Mouse (Mus musculus) gastrocnemius, adult 18-20 months (tissue): ENCODE data around the gene Olfr1446. TPM values are rescaled to one million over a fixed set of nuclear protein-coding genes. Genes with fewer than 3 reads are reported as not detected.

Experiments
- DNase-seq: peaks from one replicate; pipeline ENCODE4 v3.0.0; 2021; ENCODE audit warnings: low spot score
- long read RNA-seq, 2 experiments: library from polyadenylated mRNA; stranded (forward); transcript quantifications; one replicate each; pipeline ENCODE4 v2.0.0; 2021
- total RNA-seq, 2 experiments: library from RNA; stranded (reverse); gene quantifications; 2 replicates each; pipeline ENCODE4 v1.2.3; 2021

Olfr1446 gene
- not detected for total RNA-seq
- long read RNA-seq, experiment 1: 0 reads
- long read RNA-seq, experiment 2: 0 reads

DNA sequence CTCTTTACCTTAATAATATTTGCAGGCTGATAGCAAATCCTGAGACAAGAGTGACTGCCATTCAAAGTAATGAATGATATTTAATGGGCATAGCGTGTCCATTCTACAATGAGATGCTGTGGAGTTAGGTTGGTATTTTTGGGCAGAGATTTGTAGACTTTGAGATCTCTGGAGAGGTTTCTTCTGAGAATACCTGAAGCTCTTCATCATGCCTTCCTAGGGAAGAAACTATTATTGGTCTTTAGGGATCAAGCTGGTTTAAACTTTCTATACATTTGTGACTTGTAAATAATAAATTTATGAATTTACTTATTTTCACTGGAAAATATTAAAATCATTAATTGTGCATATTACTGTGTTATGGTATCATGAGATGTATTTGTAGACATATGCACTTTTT is at the start of gene Olfr1446:
Gene Olfr1446, minus strand, starts transcription at position 101 of the 400 bp plus-strand sequence.
- DNase-seq: no peak

DNA sequence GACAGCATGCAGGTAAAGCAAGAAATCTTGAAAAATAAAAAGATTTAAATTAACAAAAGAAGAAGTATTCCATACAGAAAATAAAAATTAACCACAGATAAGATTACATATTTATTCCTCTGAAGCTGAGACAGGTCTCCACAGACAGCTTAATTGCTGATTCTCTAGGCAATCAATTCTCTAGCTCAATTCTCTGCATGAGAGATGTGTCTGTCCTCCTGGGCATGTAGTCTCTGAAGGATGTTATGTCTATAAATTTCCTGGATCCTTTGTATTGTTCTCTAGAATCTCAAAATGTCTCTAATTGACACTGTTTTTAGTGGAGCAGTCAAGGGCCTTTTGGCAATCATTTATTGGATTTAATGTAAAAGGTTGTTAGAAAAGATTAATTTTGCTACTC is 37.2 kb upstream of the Olfr1446 start, which contains the start of gene Olfr1449:
Gene Olfr1449, plus strand, starts transcription at position 301 of the 400 bp plus-strand sequence.
- DNase-seq: no peak

DNA sequence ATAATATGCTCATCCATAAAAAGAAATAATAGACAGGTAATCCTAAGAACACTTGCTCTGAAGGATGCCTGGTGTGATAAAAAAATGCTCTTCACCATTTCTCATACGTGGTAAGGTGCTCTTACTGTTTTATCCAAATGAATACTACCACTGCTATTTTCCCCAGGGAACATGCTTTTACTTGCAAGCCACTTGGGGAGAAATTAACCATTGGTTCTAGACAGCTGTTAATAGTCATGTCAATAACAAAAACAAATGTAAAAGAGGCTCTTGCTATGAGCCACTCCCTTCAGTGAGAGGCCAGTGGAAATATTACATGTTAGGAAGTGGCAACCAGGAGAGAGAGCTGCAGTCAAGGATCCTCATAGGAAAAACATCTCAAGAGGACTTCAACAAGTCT is 31.0 kb upstream of the Olfr1446 start, which contains the start of gene Olfr1448:
Gene Olfr1448, minus strand, starts transcription at position 101 of the 400 bp plus-strand sequence.
- no peak for DNase-seq

DNA sequence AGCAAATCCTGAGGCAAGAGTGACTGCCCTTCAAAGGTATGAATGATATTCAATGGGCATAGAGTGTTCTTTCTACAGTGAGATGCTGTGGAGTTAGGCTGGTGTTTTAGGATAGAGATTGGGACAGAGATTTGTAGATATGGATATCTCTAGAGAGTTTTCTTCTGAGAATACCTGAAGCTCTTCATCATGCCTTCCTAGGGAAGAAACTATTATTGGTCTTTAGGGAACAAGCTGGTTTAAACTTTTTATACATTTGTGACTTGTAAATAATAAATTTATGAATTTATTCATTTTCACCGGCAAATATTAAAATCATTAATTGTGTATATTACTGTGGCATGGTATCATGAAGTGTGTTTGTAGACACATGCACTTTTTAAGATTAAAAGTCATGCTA is 10.3 kb upstream of the Olfr1446 start, which contains the start of gene Olfr1447:
Gene Olfr1447, minus strand, starts transcription at position 101 of the 400 bp plus-strand sequence.
- no peak for DNase-seq

- no peak for DNase-seq
Observed at GRCm38 (mm10) chr19:12883555-12883954, 9.8 kb downstream of the Olfr1446 start, which contains the start of gene Olfr1445. Gene Olfr1445, plus strand, starts transcription at chr19:12883855.

GRCm38 (mm10) chr19:12856983-12857382 is 36.3 kb downstream of the Olfr1446 start, which contains the start of gene Olfr1444:
Gene Olfr1444, plus strand, starts transcription at chr19:12857283.
- DNase-seq: no peak

DNA sequence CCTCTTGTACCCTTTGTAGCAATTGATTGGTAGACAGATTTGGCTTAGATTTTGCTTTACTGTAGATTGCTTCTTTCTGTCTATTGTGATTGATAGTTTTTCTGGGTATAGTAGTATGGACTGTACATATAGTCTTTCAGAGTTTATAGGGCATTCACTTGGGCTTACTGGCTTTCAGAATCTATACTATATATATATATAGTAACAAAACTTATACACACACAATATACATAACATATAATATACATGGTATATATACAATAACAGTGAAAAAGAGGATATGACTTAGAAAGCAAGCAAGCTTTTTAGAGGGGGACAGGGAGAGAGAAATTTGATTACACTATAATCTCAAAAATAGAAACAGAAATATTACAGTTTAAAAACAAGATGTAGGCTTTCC is 46.9 kb downstream of the Olfr1446 start, which contains the start of gene Gm5244:
Gene Gm5244, plus strand, starts transcription at position 301 of the 400 bp plus-strand sequence.
- no peak for DNase-seq

DNA sequence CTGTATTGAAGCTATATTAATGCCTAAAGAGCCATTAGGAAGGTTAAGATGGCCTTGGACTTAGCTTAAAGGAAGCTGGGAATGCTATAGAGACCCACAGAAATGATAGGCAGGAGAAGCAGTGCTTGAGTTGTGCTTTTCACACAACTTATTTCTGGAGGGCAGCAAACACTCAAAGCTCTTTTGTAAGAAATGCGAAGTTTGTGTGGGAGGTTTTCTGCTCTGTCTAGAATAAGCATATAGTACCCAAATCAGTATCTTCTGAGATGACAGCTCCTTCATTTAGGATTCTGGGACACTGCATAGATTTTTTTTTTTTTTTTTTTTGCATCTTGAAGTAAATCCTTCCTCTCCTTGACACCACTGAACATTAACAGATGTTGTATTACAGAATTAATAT is 54.8 kb downstream of the Olfr1446 start:
- no peak for DNase-seq

Other genes with a start within 250 kb of the Olfr1446 start
- gene Olfr1442, start 223.1 kb downstream of the Olfr1446 start, total RNA-seq: not detected
- gene Olfr1443, start 215.4 kb downstream of the Olfr1446 start, total RNA-seq: not detected
- under 1 TPM; 0.14 to 0.39 TPM for gene Keg1, start 197.7 kb downstream of the Olfr1446 start, total RNA-seq
- gene Cntf, start 127.9 kb downstream of the Olfr1446 start, total RNA-seq: 1 to 10 TPM; 1.8 to 2.0 TPM
- 100 to 1,000 TPM; 131 to 144 TPM for gene Zfp91, start 97.4 kb downstream of the Olfr1446 start, total RNA-seq
- under 1 TPM; 0.25 to 0.38 TPM for gene Lpxn, start 97.3 kb downstream of the Olfr1446 start, total RNA-seq
- not detected for gene Gm5244, start 46.8 kb downstream of the Olfr1446 start, total RNA-seq
- gene Olfr1444, start 36.2 kb downstream of the Olfr1446 start, total RNA-seq: not detected
- not detected for gene Olfr1445, start 9.7 kb downstream of the Olfr1446 start, total RNA-seq
- not detected for gene Olfr1447, start 10.2 kb upstream of the Olfr1446 start, total RNA-seq
- gene Olfr1448, start 30.9 kb upstream of the Olfr1446 start, total RNA-seq: not detected
- not detected for gene Olfr1449, start 37.3 kb upstream of the Olfr1446 start, total RNA-seq
- not detected for gene Olfr1450, start 56.7 kb upstream of the Olfr1446 start, total RNA-seq
- not detected for gene Olfr1451, start 101.5 kb upstream of the Olfr1446 start, total RNA-seq
- not detected for gene Olfr1453, start 134.8 kb upstream of the Olfr1446 start, total RNA-seq
- gene Olfr1454, start 167.1 kb upstream of the Olfr1446 start, total RNA-seq: not detected
- not detected for gene Olfr1457, start 204.4 kb upstream of the Olfr1446 start, total RNA-seq
- gene Olfr1458, start 213.3 kb upstream of the Olfr1446 start, total RNA-seq: not detected